Mouse (Mus musculus): ENCODE data around the gene Rln3. TPM values are rescaled to one million over a fixed set of nuclear protein-coding genes. Genes with fewer than 3 reads are reported as not detected.

The Rln3 gene
- polyA plus RNA-seq, 1 experiment, result 0.31 TPM

GRCm38 (mm10) chr8:84066291-84066930, 21.6 kb upstream of the Rln3 start, which contains the start of gene Rfx1:
Gene Rfx1 (plus strand): TSS chr8:84066834.
- peaks cover 71% of the 10 kb centered on the region for H3K4me1 ChIP-seq

GRCm38 (mm10) chr8:84065457-84066072, 20.8 kb upstream of the Rln3 start:
- H3K4me1 ChIP-seq, result peaks cover 63% of the 10 kb centered on the region
- TF ChIP-seq FLI1 (IDR thresholded peaks at IDR 0.05; ENCODE audit: low read length) (no peak), GATA1 (IDR thresholded peaks at IDR 0.05; ENCODE audit: borderline replicate concordance, low read length) (no peak)
- peak overlapping the region; percentile 93 for H3K4me3 ChIP-seq (replicated peaks)
- H3K9me3 ChIP-seq, result 0 out of 2 replicates have a peak, but pooled peaks cover 4% of the 10 kb centered on the region
- no peaks in the 10 kb centered on the region for H3K27me3 ChIP-seq (replicated peaks)
- no peaks in the 10 kb centered on the region for H3K36me3 ChIP-seq (replicated peaks; ENCODE audit: low read length)

More at GRCm38 (mm10) chr8:84066291-84066930, 21.6 kb upstream of the Rln3 start, which contains the start of gene Rfx1:
- Histone ChIP-seq H3K9me3 (0 out of 2 replicates have a peak, but pooled peaks cover 4% of the 10 kb centered on the region), H3K36me3 (replicated peaks; ENCODE audit: low read length) (no peaks in the 10 kb centered on the region), H3K4me3 (replicated peaks) (peak within 1 kb of the TSS; percentile 93), H3K27me3 (replicated peaks) (no peaks in the 10 kb centered on the region)
- TF ChIP-seq GATA1 (IDR thresholded peaks at IDR 0.05; ENCODE audit: borderline replicate concordance, low read length), result no peak
- no peak for TF ChIP-seq FLI1 (IDR thresholded peaks at IDR 0.05; ENCODE audit: low read length)

DNA sequence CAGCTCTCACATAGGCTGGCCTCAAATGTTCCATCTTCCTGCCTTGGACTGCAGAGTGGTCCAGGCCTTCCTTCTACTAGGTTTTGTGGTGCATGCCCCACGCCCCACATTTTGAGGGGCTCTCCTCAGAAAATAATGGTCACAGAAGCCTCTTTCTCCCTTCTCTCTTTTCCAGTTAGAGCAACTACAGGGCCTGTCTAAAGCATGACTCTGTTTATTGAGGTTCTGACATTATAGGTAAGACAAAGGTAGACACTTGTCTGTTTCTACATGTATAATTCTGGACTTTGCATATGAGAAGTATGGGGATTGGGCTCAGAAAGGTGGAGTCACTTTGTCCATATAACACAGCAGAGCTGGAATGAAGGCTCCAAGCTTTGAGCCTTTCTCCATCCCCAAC, 20.2 kb upstream of the Rln3 start, which contains the start of gene Gm10643:
Gene Gm10643 (minus strand): TSS at position 101 of the 400 bp plus-strand sequence.
- Histone ChIP-seq H3K9me3 (0 out of 2 replicates have a peak, but pooled peaks cover 4% of the 10 kb centered on the region), H3K36me3 (replicated peaks; ENCODE audit: low read length) (no peaks in the 10 kb centered on the region), H3K27me3 (replicated peaks) (no peaks in the 10 kb centered on the region), H3K4me3 (replicated peaks) (peak within 1 kb of the TSS; percentile 93), H3K4me1 (peaks cover 58% of the 10 kb centered on the region)
- TF ChIP-seq FLI1 (IDR thresholded peaks at IDR 0.05; ENCODE audit: low read length) (no peak), GATA1 (IDR thresholded peaks at IDR 0.05; ENCODE audit: borderline replicate concordance, low read length) (no peak)

DNA sequence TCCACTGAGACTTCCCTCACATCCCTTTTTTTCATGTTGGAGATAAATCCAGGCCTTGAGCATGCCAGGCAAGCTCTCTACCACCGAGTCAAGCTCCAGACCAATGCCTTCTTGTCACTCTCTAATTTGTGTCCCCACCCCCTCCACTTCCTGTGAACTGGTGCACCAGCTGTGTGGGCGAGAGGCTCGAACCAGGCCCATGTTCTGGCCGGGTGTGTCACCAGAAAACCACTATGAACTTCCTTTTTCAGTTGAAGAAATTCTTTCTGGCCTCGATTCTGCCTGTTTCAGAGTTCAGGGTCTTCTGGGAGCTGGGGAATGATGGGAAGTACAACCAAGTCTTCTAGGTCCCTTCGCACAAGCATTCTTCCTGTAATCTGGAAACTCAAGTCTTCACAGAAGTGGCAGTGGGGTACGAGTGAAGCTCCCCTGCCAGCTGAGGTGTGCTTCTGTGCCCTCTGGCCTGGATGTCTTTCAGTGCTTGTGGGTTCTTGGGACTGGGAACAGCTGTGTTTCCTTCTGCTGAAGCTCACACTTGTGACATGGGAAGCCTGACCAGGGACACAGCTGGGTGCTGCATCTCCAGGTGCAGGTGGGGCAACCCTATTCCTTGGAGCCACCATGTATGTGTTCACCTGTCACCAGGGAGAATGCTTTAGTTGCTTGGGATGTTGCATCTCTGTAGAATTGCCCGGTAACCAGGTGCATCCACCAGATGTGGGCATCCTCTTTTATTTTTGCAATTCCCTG, 19.2 kb upstream of the Rln3 start:
- TF ChIP-seq FLI1 (IDR thresholded peaks at IDR 0.05; ENCODE audit: low read length), result no peak
- no peak for TF ChIP-seq GATA1 (IDR thresholded peaks at IDR 0.05; ENCODE audit: borderline replicate concordance, low read length)
- peaks cover 8% of the 10 kb centered on the region; the same call in 1 of the 2 replicates for H3K9me3 ChIP-seq
- peaks cover 48% of the 10 kb centered on the region for H3K4me1 ChIP-seq
- no peaks in the 10 kb centered on the region for H3K27me3 ChIP-seq (replicated peaks)
- H3K4me3 ChIP-seq (replicated peaks), result peak overlapping the region; percentile 78
- H3K36me3 ChIP-seq (replicated peaks; ENCODE audit: low read length), result no peaks in the 10 kb centered on the region

DNA sequence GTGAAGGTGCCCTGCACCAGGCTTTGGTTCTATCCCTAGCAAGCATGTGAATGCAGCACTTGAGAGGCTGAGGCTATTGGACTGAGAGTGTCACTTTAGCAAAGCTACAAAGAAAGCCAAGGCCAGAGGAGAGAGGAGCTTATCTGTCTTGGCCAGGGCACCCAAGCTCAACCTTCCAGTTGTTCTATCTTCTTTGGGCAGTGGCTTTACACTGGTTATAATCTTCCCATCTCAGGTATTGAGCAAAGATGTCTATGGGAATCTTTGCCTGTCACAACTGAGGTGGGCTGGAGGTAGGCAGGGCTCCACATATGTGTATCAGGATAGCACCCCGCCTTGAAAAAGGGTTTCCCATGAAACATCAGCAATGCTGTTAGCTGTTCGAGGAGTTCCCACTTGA, 15.4 kb upstream of the Rln3 start:
- peaks cover 33% of the 10 kb centered on the region for H3K4me1 ChIP-seq
- H3K27me3 ChIP-seq (replicated peaks), result no peaks in the 10 kb centered on the region
- H3K36me3 ChIP-seq (replicated peaks; ENCODE audit: low read length), result no peaks in the 10 kb centered on the region
- peaks cover 8% of the 10 kb centered on the region; the same call in 1 of the 2 replicates for H3K9me3 ChIP-seq
- H3K4me3 ChIP-seq (replicated peaks), result no peak overlapping the region
- no peak for TF ChIP-seq FLI1 (IDR thresholded peaks at IDR 0.05; ENCODE audit: low read length)
- no peak for TF ChIP-seq GATA1 (IDR thresholded peaks at IDR 0.05; ENCODE audit: borderline replicate concordance, low read length)

DNA sequence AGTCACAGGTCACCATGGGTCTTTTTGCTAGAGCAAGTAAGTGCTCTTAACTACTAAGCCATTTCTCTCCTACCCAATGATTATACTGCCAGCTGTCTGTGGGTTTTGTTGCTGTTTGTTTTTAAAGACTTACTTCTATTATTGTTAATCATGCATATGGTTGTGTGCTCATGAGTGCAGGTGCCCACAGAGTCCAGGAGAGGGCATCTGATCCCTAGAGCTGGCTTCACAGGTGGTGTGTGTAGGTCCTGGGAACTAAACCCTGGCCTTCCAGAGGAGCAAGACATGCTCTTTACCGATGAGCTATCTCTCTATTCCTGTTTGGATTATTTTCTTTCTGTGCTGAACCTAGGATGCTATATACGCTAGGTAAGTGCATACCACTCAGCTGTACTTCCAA, 14.4 kb upstream of the Rln3 start:
- Histone ChIP-seq H3K4me3 (replicated peaks) (no peak overlapping the region), H3K4me1 (peaks cover 23% of the 10 kb centered on the region), H3K36me3 (replicated peaks; ENCODE audit: low read length) (no peaks in the 10 kb centered on the region), H3K9me3 (peaks cover 8% of the 10 kb centered on the region; the same call in 1 of the 2 replicates), H3K27me3 (replicated peaks) (no peaks in the 10 kb centered on the region)
- TF ChIP-seq GATA1 (IDR thresholded peaks at IDR 0.05; ENCODE audit: borderline replicate concordance, low read length) (no peak), FLI1 (IDR thresholded peaks at IDR 0.05; ENCODE audit: low read length) (no peak)

DNA sequence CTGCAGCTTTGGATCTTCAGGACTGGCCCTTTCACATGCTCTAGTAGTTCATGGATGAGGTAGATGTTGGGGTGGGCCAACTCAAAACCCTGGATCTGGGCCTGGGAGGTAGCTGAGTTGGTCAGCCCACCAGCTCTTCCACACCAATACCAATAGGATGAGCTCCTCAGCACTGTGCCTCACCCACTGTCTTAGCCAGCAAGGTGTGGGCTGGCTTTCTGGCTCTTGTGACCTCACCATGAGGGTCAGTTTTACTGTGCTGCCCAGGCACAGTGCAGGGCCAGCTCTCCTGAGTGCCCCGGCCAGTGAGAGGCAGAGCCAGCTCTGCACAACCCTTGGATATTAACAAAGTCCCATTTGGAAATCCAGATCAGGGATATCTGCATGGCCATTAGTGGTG, 13.0 kb upstream of the Rln3 start:
- H3K36me3 ChIP-seq (replicated peaks; ENCODE audit: low read length), result no peaks in the 10 kb centered on the region
- no peak overlapping the region for H3K4me3 ChIP-seq (replicated peaks)
- TF ChIP-seq GATA1 (IDR thresholded peaks at IDR 0.05; ENCODE audit: borderline replicate concordance, low read length) (no peak), FLI1 (IDR thresholded peaks at IDR 0.05; ENCODE audit: low read length) (no peak)
- H3K4me1 ChIP-seq, result peaks cover 11% of the 10 kb centered on the region
- H3K27me3 ChIP-seq (replicated peaks), result no peaks in the 10 kb centered on the region
- peaks cover 8% of the 10 kb centered on the region; the same call in 1 of the 2 replicates for H3K9me3 ChIP-seq

- no peak overlapping the region for H3K4me3 ChIP-seq (replicated peaks)
- H3K4me1 ChIP-seq, result peaks cover 13% of the 10 kb centered on the region
- no peaks in the 10 kb centered on the region for H3K36me3 ChIP-seq (replicated peaks; ENCODE audit: low read length)
- TF ChIP-seq FLI1 (IDR thresholded peaks at IDR 0.05; ENCODE audit: low read length) (no peak), GATA1 (IDR thresholded peaks at IDR 0.05; ENCODE audit: borderline replicate concordance, low read length) (no peak)
- H3K9me3 ChIP-seq, result no peaks in the 10 kb centered on the region; the same call in 1 of the 2 replicates
- H3K27me3 ChIP-seq (replicated peaks), result peaks cover 24% of the 10 kb centered on the region
Observed at GRCm38 (mm10) chr8:84053229-84053628, 8.4 kb upstream of the Rln3 start.

DNA sequence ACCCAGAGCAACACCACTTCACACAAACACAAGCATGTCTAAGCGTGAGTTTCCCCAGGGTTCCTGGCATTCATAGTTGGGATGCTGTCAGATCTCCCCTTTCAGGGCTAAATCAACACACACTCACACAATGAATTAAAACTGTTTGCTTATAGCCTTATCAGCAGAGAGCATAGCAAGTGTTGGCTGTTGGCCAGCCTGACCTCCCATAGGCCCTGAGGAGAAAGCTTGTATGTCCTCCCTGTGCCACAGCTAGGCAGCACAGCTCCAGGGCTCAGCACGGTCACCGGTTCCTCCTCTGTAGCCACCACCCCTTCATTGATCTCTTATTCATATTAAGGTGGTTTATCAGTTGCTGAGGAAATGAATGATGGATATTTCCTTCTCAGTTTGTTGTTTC, 7.9 kb upstream of the Rln3 start:
- Histone ChIP-seq H3K9me3 (no peaks in the 10 kb centered on the region; the same call in 1 of the 2 replicates), H3K4me3 (replicated peaks) (no peak overlapping the region), H3K4me1 (peaks cover 13% of the 10 kb centered on the region), H3K36me3 (replicated peaks; ENCODE audit: low read length) (no peaks in the 10 kb centered on the region), H3K27me3 (replicated peaks) (peaks cover 27% of the 10 kb centered on the region)
- TF ChIP-seq FLI1 (IDR thresholded peaks at IDR 0.05; ENCODE audit: low read length) (no peak), GATA1 (IDR thresholded peaks at IDR 0.05; ENCODE audit: borderline replicate concordance, low read length) (no peak)

All from megakaryocyte, embryonic 14.5 days (primary cell).